Mouse (Mus musculus) embryonic facial prominence, embryonic 13.5 days (tissue): Measurements from ENCODE around the gene Amigo3. TPM values are rescaled to one million over a fixed set of nuclear protein-coding genes. Genes with fewer than 3 reads are reported as not detected.
"Not testable (repeated sequence)": the region's sequence is repeated elsewhere in the genome, so short reads cannot be mapped to it uniquely, and the experiment has no call there.

Experiments used
- ATAC-seq: fragments of 200-750 bp; cut with Nextera tagmentation; 2 replicates; pipeline ENCODE4 v1.8.0; 2017; ENCODE audit warnings: low read depth; ENCODE audit not compliant: insufficient number of reproducible peaks, insufficient read depth, low FRiP score, low TSS enrichment
- H3K27ac ChIP-seq: fragments of 300-500 bp; sonication (generic); 2 replicates; pipeline ENCODE4 v1.5.1; 2015; ENCODE audit warnings: moderate library complexity, mild to moderate bottlenecking, inconsistent platforms
- H3K27me3 ChIP-seq: fragments of 300-500 bp; sonication (generic); 2 replicates; pipeline ENCODE4 v1.6.1; 2015; ENCODE audit warnings: mild to moderate bottlenecking, inconsistent platforms
- H3K36me3 ChIP-seq: fragments of 300-500 bp; sonication (generic); 2 replicates; pipeline ENCODE4 v1.6.1; 2015; ENCODE audit warnings: mild to moderate bottlenecking, inconsistent platforms
- H3K4me1 ChIP-seq: fragments of 300-500 bp; sonication (generic); 2 replicates; pipeline ENCODE4 v1.6.1; 2015; ENCODE audit warnings: inconsistent platforms
- H3K4me2 ChIP-seq: fragments of 300-500 bp; sonication (generic); 2 replicates; pipeline ENCODE4 v1.6.1; 2015; ENCODE audit warnings: moderate library complexity, mild to moderate bottlenecking, inconsistent platforms
- H3K4me3 ChIP-seq: fragments of 300-500 bp; sonication (generic); 2 replicates; pipeline ENCODE4 v1.5.1; 2015; ENCODE audit warnings: mild to moderate bottlenecking, inconsistent platforms
- H3K9ac ChIP-seq: fragments of 300-500 bp; sonication (generic); 2 replicates; pipeline ENCODE4 v1.6.1; 2015; ENCODE audit warnings: mild to moderate bottlenecking, inconsistent platforms
- H3K9me3 ChIP-seq: fragments of 300-500 bp; sonication (generic); 2 replicates; pipeline ENCODE4 v1.6.1; 2016; ENCODE audit warnings: inconsistent platforms
- WGBS: fragments of 180-500 bp; shearing (Covaris S2); methylation state at CpG from one replicate; pipeline ENCODE4 v1.1.7; 2015; ENCODE audit warnings: mixed read lengths; 5-methylcytosine and 5-hydroxymethylcytosine counted together
- polyA plus RNA-seq: library from polyadenylated mRNA; unstranded; fragments of >200 nt; fragmentation: Nextera tagmentation; extraction: Ambion mirVana; gene quantifications from 2 replicates; pipeline ENCODE4 v1.2.1, GENCODE M21; 2015

Amigo3 gene
- 3.4 and 3.7 TPM in 2 replicates for polyA plus RNA-seq

GRCm38 (mm10) chr9:108052885-108053664 is at the start of gene Amigo3:
Gene Amigo3 (plus strand): TSS chr9:108053159.
- peak within 1 kb of the TSS; percentile 23 for H3K4me3 ChIP-seq
- H3K9me3 ChIP-seq, result no peaks in the 10 kb centered on the region
- H3K27me3 ChIP-seq, result no peaks in the 10 kb centered on the region
- H3K36me3 ChIP-seq, result peaks cover 75% of the 10 kb centered on the region
- peaks cover 33% of the 10 kb centered on the region for H3K4me1 ChIP-seq
- peak within 1 kb of the TSS; percentile 52 for H3K4me2 ChIP-seq
- peak within 1 kb of the TSS; percentile 66 for H3K27ac ChIP-seq
- 60% methylated on average over 20 of the region's 20 CpGs for WGBS
- H3K9ac ChIP-seq, result peak within 1 kb of the TSS; percentile 56
- ATAC-seq, result peak; percentile 53

DNA sequence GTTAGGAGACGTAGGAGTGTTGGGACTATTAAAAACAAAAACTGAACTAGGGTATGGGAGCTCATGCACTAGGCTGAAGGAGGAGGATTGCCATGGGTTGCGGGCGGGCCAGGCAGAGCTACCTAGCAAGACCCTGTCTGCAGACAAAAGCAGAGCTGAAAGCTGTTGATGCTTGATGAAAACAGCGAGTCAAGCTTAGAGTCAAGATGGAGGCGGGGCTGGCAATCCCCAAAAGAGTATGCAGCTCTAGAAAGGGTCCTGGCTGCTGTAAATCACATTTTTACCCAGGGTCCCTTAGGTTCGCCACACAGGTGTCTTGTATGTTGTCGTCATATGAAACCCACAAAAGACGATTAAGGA is 49.4 kb upstream of the Amigo3 start:
- Histone ChIP-seq H3K9ac (peak overlapping the region; percentile 98), H3K4me1 (peaks cover 26% of the 10 kb centered on the region), H3K4me2 (peak overlapping the region; percentile 69), H3K27me3 (no peaks in the 10 kb centered on the region), H3K36me3 (peaks cover 3% of the 10 kb centered on the region; the same call in 1 of the 2 replicates), H3K4me3 (peak overlapping the region; percentile 99), H3K27ac (peak overlapping the region; percentile 93), H3K9me3 (no peaks in the 10 kb centered on the region)
- 11% methylated on average over 8 of the region's 8 CpGs for WGBS
- ATAC-seq, result no peak

DNA sequence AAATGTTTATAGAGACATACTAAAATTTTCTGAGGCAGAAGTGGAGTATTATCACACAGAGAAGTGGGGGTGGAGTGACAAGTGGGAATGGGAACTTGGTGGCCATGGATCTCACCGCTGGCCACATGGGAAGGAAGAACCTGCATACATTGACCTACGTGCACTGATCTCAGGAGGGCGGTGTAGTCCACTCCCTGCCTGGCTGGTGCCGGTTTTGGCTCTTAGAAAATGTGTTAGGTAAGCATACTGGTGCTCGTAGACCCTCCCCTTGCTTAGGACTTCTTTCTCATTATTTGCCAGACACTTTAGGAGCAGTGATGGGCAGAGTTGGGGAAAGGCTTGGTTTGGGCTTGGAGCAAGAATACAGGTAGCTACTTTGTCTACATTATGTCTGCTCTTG is 44.9 kb upstream of the Amigo3 start:
- no peak overlapping the region for H3K9ac ChIP-seq
- H3K27ac ChIP-seq, result no peak overlapping the region
- no peaks in the 10 kb centered on the region for H3K9me3 ChIP-seq
- no peak overlapping the region for H3K4me3 ChIP-seq
- H3K4me2 ChIP-seq, result no peak overlapping the region
- WGBS, result 92% methylated on average over 5 of the region's 5 CpGs
- H3K4me1 ChIP-seq, result peaks cover 19% of the 10 kb centered on the region
- ATAC-seq, result no peak
- peaks cover 9% of the 10 kb centered on the region; the same call in 1 of the 2 replicates for H3K36me3 ChIP-seq
- no peaks in the 10 kb centered on the region for H3K27me3 ChIP-seq

- Histone ChIP-seq H3K27ac (no peak overlapping the region), H3K4me2 (no peak overlapping the region), H3K27me3 (no peaks in the 10 kb centered on the region), H3K36me3 (peaks cover 15% of the 10 kb centered on the region; the same call in 1 of the 2 replicates), H3K9ac (no peak overlapping the region), H3K4me1 (peaks cover 2% of the 10 kb centered on the region), H3K9me3 (no peaks in the 10 kb centered on the region), H3K4me3 (no peak overlapping the region)
- no peak for ATAC-seq
Observed at GRCm38 (mm10) chr9:108010385-108010784, 42.6 kb upstream of the Amigo3 start.

DNA sequence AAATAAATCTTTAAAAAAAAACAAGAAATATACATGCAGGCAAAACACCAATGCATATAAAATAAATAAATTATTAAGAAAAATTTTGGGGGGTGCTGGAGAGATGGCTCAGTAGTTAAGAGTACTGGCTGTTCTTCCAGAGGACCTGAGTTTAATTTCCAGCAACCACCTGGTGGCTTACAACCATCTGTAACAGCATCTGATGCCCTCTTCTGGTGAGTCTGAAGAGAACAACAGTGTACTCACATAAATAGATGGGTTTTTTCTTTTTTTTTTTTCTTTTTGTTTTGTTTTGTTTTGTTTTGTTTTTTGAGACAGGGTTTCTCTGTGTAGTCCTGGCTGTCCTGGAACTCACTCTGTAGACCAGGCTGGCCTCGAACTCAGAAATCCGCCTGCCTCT is 39.4 kb upstream of the Amigo3 start:
- peaks cover 17% of the 10 kb centered on the region for H3K36me3 ChIP-seq
- WGBS, result 89% methylated on average over 2 of the region's 2 CpGs

DNA sequence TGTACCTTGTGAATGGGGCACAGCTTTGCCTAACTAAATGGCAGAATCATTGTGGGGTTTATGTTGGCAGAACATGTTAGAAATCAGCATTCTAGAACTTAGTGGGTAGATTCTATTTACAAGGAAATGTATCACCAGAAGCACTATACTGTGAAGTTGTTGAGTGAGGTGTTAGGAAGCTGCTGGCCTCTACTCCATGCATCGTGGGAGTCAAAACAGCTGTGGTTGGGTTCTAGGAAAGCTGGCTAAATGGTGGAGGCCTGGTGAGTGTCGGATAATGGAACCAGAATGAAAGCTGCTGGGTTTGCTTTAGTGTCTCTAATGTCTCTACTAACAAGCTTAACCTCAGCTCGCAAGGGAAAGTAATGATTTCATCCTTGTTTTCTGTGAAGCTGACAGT is 35.8 kb upstream of the Amigo3 start:
- peaks cover 17% of the 10 kb centered on the region for H3K36me3 ChIP-seq
- no peak overlapping the region for H3K4me3 ChIP-seq
- no peaks in the 10 kb centered on the region for H3K27me3 ChIP-seq
- 83% methylated on average over 3 of the region's 3 CpGs for WGBS
- H3K27ac ChIP-seq, result no peak overlapping the region
- no peak for ATAC-seq
- no peaks in the 10 kb centered on the region; the same call in 1 of the 2 replicates for H3K4me1 ChIP-seq
- H3K9ac ChIP-seq, result no peak overlapping the region
- H3K4me2 ChIP-seq, result no peak overlapping the region
- H3K9me3 ChIP-seq, result no peaks in the 10 kb centered on the region

More for the DNA sequence above, 39.4 kb upstream of the Amigo3 start:
- H3K9me3 ChIP-seq, H3K4me2 ChIP-seq, H3K9ac ChIP-seq, H3K27me3 ChIP-seq, H3K4me1 ChIP-seq, ATAC-seq, H3K27ac ChIP-seq, H3K4me3 ChIP-seq: not testable (repeated sequence)

- H3K4me2 ChIP-seq, result no peak overlapping the region
- 95% methylated on average over 1 of the region's 1 CpGs for WGBS
- H3K4me3 ChIP-seq, result no peak overlapping the region
- H3K9me3 ChIP-seq, result no peaks in the 10 kb centered on the region
- no peak overlapping the region for H3K27ac ChIP-seq
- ATAC-seq, result no peak
- H3K9ac ChIP-seq, result no peak overlapping the region
- no peaks in the 10 kb centered on the region for H3K27me3 ChIP-seq
- H3K36me3 ChIP-seq, result peaks cover 22% of the 10 kb centered on the region
- no peaks in the 10 kb centered on the region; the same call in 1 of the 2 replicates for H3K4me1 ChIP-seq
Observed at GRCm38 (mm10) chr9:108020741-108021140, 32.2 kb upstream of the Amigo3 start.

DNA sequence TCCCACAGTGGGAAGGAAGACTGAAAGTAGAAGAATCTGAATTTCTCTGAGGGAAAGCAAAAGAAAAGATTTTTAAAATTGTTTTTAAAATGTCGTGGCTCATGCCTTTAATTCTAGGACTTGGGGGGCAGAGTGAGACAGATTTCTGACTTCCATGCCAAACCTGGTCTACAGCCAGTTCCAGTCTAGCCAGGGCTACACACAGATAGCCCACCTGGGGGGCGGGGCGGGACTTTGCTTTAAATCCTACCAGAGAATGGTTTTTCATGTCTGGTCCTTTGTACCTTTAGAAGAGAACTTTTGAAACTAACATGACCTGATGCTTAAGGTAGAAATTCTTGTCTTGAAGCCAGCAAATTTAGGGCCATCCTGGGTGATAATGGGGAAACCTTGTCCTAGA is 29.7 kb upstream of the Amigo3 start:
- 88% methylated on average over 3 of the region's 3 CpGs for WGBS
- no peak overlapping the region for H3K4me3 ChIP-seq
- no peak overlapping the region for H3K27ac ChIP-seq
- H3K36me3 ChIP-seq, result peaks cover 44% of the 10 kb centered on the region
- no peak overlapping the region for H3K4me2 ChIP-seq
- no peaks in the 10 kb centered on the region; the same call in 1 of the 2 replicates for H3K4me1 ChIP-seq
- peaks cover 3% of the 10 kb centered on the region; the same call in 1 of the 2 replicates for H3K9me3 ChIP-seq
- no peaks in the 10 kb centered on the region for H3K27me3 ChIP-seq
- H3K9ac ChIP-seq, result no peak overlapping the region
- ATAC-seq, result no peak

DNA sequence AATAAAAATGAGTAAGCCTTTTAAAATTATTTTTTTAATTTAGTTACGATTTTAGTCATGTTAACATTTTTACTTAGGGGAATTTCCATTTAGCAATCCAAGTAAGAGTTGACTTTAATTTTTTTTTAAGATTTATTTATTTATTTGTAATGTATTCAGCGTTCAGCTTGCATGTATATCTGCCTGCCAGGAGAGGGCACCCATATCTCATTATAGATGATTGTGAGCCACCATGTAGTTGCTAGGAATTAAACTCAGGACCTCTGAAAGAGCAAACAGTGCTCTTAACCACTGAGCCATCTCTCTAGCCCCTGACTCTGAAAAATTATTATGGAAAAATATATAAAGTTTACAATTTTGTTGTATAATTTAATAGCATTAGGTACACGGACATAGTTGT is 26.4 kb upstream of the Amigo3 start:
- Histone ChIP-seq H3K27me3 (no peaks in the 10 kb centered on the region), H3K36me3 (peaks cover 57% of the 10 kb centered on the region), H3K4me1 (no peaks in the 10 kb centered on the region; the same call in 1 of the 2 replicates), H3K9me3 (peaks cover 3% of the 10 kb centered on the region; the same call in 1 of the 2 replicates), H3K9ac (no peak overlapping the region), H3K4me2 (no peak overlapping the region), H3K4me3 (no peak overlapping the region), H3K27ac (no peak overlapping the region)
- no peak for ATAC-seq
- WGBS, result 86% methylated on average over 3 of the region's 3 CpGs

DNA sequence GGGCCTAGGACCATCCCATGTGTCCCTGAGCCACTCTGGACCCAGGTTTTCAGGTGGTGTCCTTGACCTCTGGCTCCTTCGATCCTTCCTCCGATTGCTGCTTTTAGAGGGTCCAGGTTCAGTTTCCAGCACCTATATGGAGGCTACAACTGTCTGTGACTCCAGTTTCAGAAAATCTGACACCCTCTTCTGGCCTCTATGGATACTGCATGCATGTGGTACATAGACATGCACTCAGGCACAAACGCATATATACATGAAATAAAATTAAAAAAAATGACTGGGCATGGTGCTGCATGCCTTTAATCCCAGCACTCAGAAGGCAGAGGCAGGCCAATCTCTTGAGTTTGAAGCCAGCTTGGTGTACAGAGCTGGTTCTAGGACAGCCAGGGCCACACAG is 25.1 kb upstream of the Amigo3 start:
- Histone ChIP-seq H3K4me1 (no peaks in the 10 kb centered on the region), H3K4me3 (no peak overlapping the region), H3K27me3 (no peaks in the 10 kb centered on the region), H3K27ac (no peak overlapping the region), H3K9ac (no peak overlapping the region), H3K9me3 (peaks cover 3% of the 10 kb centered on the region; the same call in 1 of the 2 replicates), H3K4me2 (no peak overlapping the region), H3K36me3 (peaks cover 70% of the 10 kb centered on the region)
- 98% methylated on average over 3 of the region's 3 CpGs for WGBS
- no peak for ATAC-seq

DNA sequence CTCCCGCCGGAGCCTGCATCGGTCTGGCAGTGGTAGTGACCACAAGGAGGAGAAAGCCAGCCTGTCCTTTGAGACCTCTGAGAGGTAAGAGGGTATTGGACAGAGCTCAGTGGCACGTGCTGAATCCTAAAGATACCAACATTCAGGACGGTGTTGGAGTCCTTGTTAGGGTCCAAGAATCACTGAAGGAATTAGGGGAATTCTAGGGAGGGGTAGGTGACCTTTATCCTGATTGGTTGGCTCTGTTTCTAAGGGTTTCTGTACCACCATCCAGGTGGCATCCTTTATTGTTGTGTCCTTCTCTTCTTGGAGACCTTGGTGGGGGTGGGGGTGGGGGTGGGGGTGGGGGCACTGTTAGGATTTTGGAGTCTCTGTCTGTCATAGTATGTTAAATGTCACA is 20.8 kb upstream of the Amigo3 start:
- H3K27me3 ChIP-seq, result no peaks in the 10 kb centered on the region
- no peak for ATAC-seq
- no peak overlapping the region for H3K9ac ChIP-seq
- no peak overlapping the region for H3K27ac ChIP-seq
- no peak overlapping the region for H3K4me3 ChIP-seq
- 93% methylated on average over 5 of the region's 5 CpGs for WGBS
- H3K4me1 ChIP-seq, result no peaks in the 10 kb centered on the region
- no peak overlapping the region for H3K4me2 ChIP-seq
- peaks cover 68% of the 10 kb centered on the region for H3K36me3 ChIP-seq
- no peaks in the 10 kb centered on the region for H3K9me3 ChIP-seq
